Mouse (Mus musculus) spleen, adult 2 months (tissue): ENCODE results near the gene Sult2b1. TPM values are rescaled to one million over a fixed set of nuclear protein-coding genes. Genes with fewer than 3 reads are reported as not detected.

Experiments
- DNase-seq, 2 experiments: peaks; one replicate each; pipeline versions ENCODE4 v3.0.0 to v3.0.0-alpha.2; 2012 to 2021; ENCODE audit warnings: low spot score in 2 of 2, low read depth in 1 of 2
- H3K27ac ChIP-seq: fragments of 200-500 bp; 2 replicates; pipeline ENCODE4 v1.5.1; 2012; ENCODE audit warnings: low read length, inconsistent platforms; ENCODE audit not compliant: insufficient read depth
- H3K27me3 ChIP-seq: fragments of 200-500 bp; 2 replicates; pipeline ENCODE4 v1.6.1; 2012; ENCODE audit warnings: mild to moderate bottlenecking, moderate library complexity, low read length, inconsistent platforms; ENCODE audit not compliant: control insufficient read depth, insufficient read depth
- H3K36me3 ChIP-seq: fragments of 200-500 bp; 2 replicates; pipeline ENCODE4 v1.6.1; 2012; ENCODE audit warnings: mild to moderate bottlenecking, low read length, inconsistent platforms; ENCODE audit not compliant: control insufficient read depth, insufficient read depth
- H3K4me1 ChIP-seq: fragments of 200-500 bp; 2 replicates; pipeline ENCODE4 v1.6.1; 2011; ENCODE audit warnings: inconsistent platforms; ENCODE audit not compliant: control insufficient read depth, insufficient read depth, insufficient read length
- H3K4me3 ChIP-seq: fragments of 200-500 bp; 2 replicates; pipeline ENCODE4 v1.5.1; 2011; ENCODE audit warnings: mild to moderate bottlenecking, inconsistent platforms; ENCODE audit not compliant: insufficient read depth, insufficient read length; ENCODE audit errors: extremely low read depth
- CTCF ChIP-seq: fragments of 200-500 bp; IDR thresholded peaks from 2 replicates; pipeline ENCODE4 v1.5.1; 2011; ENCODE audit warnings: mild to moderate bottlenecking, inconsistent platforms; ENCODE audit not compliant: insufficient read depth, insufficient read length, insufficient replicate concordance; ENCODE audit errors: extremely low read depth
- POLR2A ChIP-seq: fragments of 200-500 bp; IDR thresholded peaks from 2 replicates; pipeline ENCODE4 v1.6.1; 2011; ENCODE audit warnings: low read depth, low read length, inconsistent platforms
- WGBS: fragments of 180-500 bp; shearing (Covaris S2); methylation state at CpG from one replicate; pipeline ENCODE4 v1.1.7; 2018; 5-methylcytosine and 5-hydroxymethylcytosine counted together
- polyA plus RNA-seq: library from polyadenylated mRNA; depleted of rRNA; stranded (reverse); fragments of >200 nt; gene quantifications from 2 replicates; pipeline ENCODE4 v1.2.3, GENCODE M21; 2012; rRNA removed

Sult2b1 gene
- 0.49 and 0.76 TPM in 2 replicates for polyA plus RNA-seq

GRCm38 (mm10) chr7:45784524-45785372 is at the start of gene Sult2b1:
Gene Sult2b1 (minus strand): TSS chr7:45784669.
- DNase-seq: no peak
- WGBS: 33% methylated on average over 18 of the region's 20 CpGs

DNA sequence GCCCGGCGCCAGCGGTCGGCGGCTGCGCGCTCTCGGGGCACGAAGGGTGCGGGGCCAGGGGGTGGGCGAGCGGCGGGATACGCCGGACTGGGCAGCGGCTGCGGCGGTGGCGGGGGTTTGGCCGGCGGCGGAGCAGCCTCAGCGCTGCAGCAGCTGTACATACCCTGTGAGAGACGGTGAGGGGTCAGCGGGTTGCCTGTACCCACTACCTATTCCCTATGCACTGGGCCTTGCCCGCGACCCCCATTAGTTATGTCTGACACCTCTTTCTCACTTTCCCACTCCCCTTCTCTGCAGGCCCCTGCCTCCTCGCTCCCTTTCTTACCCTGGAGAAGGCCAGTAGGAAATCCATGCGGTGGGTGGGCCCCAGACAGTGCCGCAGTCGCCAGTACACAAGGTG is 49.5 kb upstream of the Sult2b1 start:
- Histone ChIP-seq H3K27me3 (peaks cover 21% of the 10 kb centered on the region), H3K4me3 (no peak overlapping the region), H3K27ac (no peak overlapping the region), H3K4me1 (peaks cover 11% of the 10 kb centered on the region), H3K36me3 (no peaks in the 10 kb centered on the region)
- TF ChIP-seq POLR2A (no peak), CTCF (no peak)
- WGBS: 18% methylated on average over 20 of the region's 31 CpGs
- no peak for DNase-seq

More at GRCm38 (mm10) chr7:45784524-45785372, at the start of gene Sult2b1:
- Histone ChIP-seq H3K4me1 (peaks cover 11% of the 10 kb centered on the region), H3K27me3 (peaks cover 12% of the 10 kb centered on the region), H3K27ac (no peak within 1 kb of the TSS), H3K4me3 (peak within 1 kb of the TSS; percentile 65), H3K36me3 (no peaks in the 10 kb centered on the region)
- TF ChIP-seq CTCF (no peak), POLR2A (no peak)

GRCm38 (mm10) chr7:45833148-45833790 is 48.8 kb upstream of the Sult2b1 start:
- Histone ChIP-seq H3K27ac (no peak overlapping the region), H3K4me1 (peaks cover 11% of the 10 kb centered on the region), H3K4me3 (no peak overlapping the region), H3K27me3 (peaks cover 21% of the 10 kb centered on the region), H3K36me3 (peaks cover 3% of the 10 kb centered on the region; the same call in 1 of the 2 replicates)
- DNase-seq: no peak
- TF ChIP-seq CTCF (no peak), POLR2A (no peak)
- 2% methylated on average over 85 of the region's 86 CpGs for WGBS

GRCm38 (mm10) chr7:45832428-45832827 is 48.0 kb upstream of the Sult2b1 start:
- peaks cover 21% of the 10 kb centered on the region for H3K27me3 ChIP-seq

DNA sequence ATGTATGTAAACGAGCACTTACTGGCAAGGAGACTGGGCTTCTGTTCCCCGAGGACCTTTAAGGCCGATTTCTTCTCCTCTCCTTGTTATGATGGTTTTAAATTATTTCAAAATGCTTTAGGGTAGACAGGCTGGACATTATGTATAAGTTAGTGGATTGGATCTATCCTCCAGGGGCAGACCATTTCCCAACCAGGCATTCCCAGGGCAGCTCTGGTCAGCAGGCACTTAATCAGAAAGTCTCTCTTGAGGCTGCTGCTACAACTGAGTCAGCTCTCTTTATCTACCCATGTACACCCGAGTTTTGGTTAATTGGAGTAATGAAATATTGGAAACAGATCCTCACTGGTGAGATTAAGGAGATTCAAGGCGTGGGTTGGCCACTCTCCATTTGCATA is 46.7 kb upstream of the Sult2b1 start:
- WGBS: 24% methylated on average over 5 of the region's 5 CpGs
- TF ChIP-seq POLR2A (no peak), CTCF (no peak)

More at GRCm38 (mm10) chr7:45832428-45832827, 48.0 kb upstream of the Sult2b1 start:
- no peak for DNase-seq
- no peak overlapping the region for H3K27ac ChIP-seq
- no peak overlapping the region for H3K4me3 ChIP-seq
- peaks cover 7% of the 10 kb centered on the region for H3K36me3 ChIP-seq
- H3K4me1 ChIP-seq: peaks cover 11% of the 10 kb centered on the region
- WGBS: 16% methylated on average over 30 of the region's 30 CpGs
- TF ChIP-seq POLR2A (no peak), CTCF (no peak)

DNA sequence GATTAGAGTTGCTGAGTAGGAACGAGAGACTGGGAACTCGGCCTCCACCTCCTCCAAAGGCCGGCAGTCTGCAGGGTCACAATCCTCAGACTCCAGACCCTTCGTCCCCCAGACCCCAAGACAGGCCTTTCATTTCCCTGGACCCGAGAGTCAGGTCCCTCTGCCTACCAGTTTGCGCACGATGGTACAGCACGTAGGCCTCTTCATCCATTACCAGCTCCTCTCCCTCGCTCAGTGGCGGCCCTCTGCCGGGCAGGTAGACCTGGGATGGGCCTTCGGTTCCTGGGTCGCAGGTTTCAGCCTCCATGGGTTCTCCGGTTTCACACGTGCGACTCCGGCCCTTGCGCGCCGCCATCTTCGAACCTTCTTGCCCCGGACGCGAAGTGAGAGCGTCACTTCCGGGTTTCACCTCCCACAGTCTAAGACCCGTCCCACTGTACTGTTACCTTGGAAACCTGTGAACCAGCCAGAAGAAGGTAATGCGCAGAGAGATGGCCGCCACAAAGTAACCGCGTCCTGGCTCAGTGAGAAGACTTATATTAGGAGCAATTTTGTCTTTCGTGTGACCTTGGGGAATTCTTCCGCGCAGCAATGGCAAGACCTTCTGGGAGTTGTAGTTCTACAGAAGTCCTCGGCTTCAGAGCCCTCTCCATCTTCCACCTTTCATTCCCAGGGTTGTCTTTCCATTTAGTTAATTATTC is 46.1 kb upstream of the Sult2b1 start, which contains the start of gene Grwd1:
Gene Grwd1, minus strand, starts transcription at position 518 of the 701 bp plus-strand sequence.
- Histone ChIP-seq H3K27me3 (peaks cover 21% of the 10 kb centered on the region), H3K4me1 (peaks cover 11% of the 10 kb centered on the region), H3K4me3 (peak within 1 kb of the TSS; percentile 93), H3K36me3 (peaks cover 16% of the 10 kb centered on the region), H3K27ac (0 out of 2 replicates have a peak within 1 kb of the TSS, but pooled peaks have one; percentile 15)
- peak; percentile 17; the same call in 1 of the 2 replicates for TF ChIP-seq POLR2A
- no peak for TF ChIP-seq CTCF
- DNase-seq: peak; percentile 78 to 89
- 0% methylated on average over 35 of the region's 35 CpGs for WGBS

More for the DNA sequence above, 46.7 kb upstream of the Sult2b1 start:
- peak overlapping the region; percentile 93 for H3K4me3 ChIP-seq
- peaks cover 21% of the 10 kb centered on the region for H3K27me3 ChIP-seq
- peaks cover 13% of the 10 kb centered on the region for H3K36me3 ChIP-seq
- DNase-seq: no peak
- peaks cover 11% of the 10 kb centered on the region for H3K4me1 ChIP-seq
- H3K27ac ChIP-seq: no peak overlapping the region
